Mouse (Mus musculus) embryonic facial prominence, embryonic 14.5 days (tissue): ENCODE measurements at regions not wholly inside any gene's neighbourhood (a gene's known extent, or its start where the extent isn't known, plus 50 kb on each side); places are given as distances from the start of the nearest gene placed in this dataset.

ENCODE experiments used
- ATAC-seq: fragments of 200-750 bp; cut with Nextera tagmentation; 2 replicates; pipeline ENCODE4 v1.8.0; 2017; ENCODE audit warnings: low read depth, moderate number of reproducible peaks, moderate TSS enrichment
- DNase-seq: peaks from one replicate; pipeline ENCODE4 v3.0.0-alpha.2; 2015; ENCODE audit warnings: low spot score
- H3K27ac ChIP-seq: fragments of 300-500 bp; sonication (generic); replicated peaks from 2 replicates; pipeline ENCODE4 v1.5.1; 2014; ENCODE audit warnings: low read depth, mild to moderate bottlenecking, low read length, moderate library complexity
- H3K27me3 ChIP-seq: fragments of 300-500 bp; sonication (generic); replicated peaks from 2 replicates; pipeline ENCODE4 v1.6.1; 2014; ENCODE audit warnings: low read length; ENCODE audit not compliant: control insufficient read depth, insufficient read depth
- H3K36me3 ChIP-seq: fragments of 300-500 bp; sonication (generic); 2 replicates; pipeline ENCODE4 v1.6.1; 2014; ENCODE audit warnings: low read length, mixed read lengths; ENCODE audit not compliant: control insufficient read depth, insufficient read depth
- H3K4me1 ChIP-seq: fragments of 300-500 bp; sonication (generic); 2 replicates; pipeline ENCODE4 v1.6.1; 2014; ENCODE audit warnings: antibody characterized with exemption, low read length; ENCODE audit not compliant: control insufficient read depth, insufficient read depth
- H3K4me2 ChIP-seq: fragments of 300-500 bp; sonication (generic); 2 replicates; pipeline ENCODE4 v1.6.1; 2014; ENCODE audit warnings: low read depth, mild to moderate bottlenecking, low read length, moderate library complexity, mixed read lengths
- H3K4me3 ChIP-seq: fragments of 300-500 bp; sonication (generic); 2 replicates; pipeline ENCODE4 v1.5.1; 2014; ENCODE audit warnings: low read depth, mild to moderate bottlenecking, low read length
- H3K9ac ChIP-seq: fragments of 300-500 bp; sonication (generic); 2 replicates; pipeline ENCODE4 v1.6.1; 2014; ENCODE audit warnings: low read depth, mild to moderate bottlenecking, low read length, moderate library complexity, mixed read lengths
- H3K9me3 ChIP-seq: fragments of 300-500 bp; sonication (generic); 2 replicates; pipeline ENCODE4 v1.6.1; 2016; ENCODE audit warnings: low read length; ENCODE audit not compliant: control insufficient read depth
- WGBS: fragments of 180-500 bp; shearing (Covaris S2); extraction: QIAGEN DNeasy Blood & Tissue Kit; methylation state at CpG from one replicate; pipeline ENCODE4 v1.1.7; 2014; 5-methylcytosine and 5-hydroxymethylcytosine counted together

DNA sequence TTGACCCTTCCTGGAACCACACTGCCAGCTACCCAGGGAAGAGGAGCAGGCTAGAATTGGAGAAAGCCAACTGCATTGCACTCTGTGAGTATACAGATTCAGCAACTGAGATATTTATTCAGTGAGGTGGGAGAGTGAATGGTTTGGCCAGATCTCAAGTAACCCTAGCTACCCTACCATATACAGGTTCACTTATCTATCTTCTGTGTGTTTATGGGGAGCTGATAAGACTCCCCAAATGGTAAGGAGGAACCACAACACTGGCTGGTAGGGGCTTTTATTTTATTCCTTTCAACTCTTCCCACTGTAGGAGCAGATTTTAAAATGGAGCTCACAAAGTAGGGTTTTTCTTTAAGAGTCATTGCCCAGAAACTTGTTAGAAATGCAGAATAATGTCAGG lies 62.9 kb downstream of the Arrdc3 start:
- Histone ChIP-seq H3K36me3 (no peaks in the 10 kb centered on the region), H3K9ac (no peak overlapping the region), H3K4me3 (no peak overlapping the region), H3K4me2 (no peak overlapping the region), H3K27me3 (no peaks in the 10 kb centered on the region), H3K9me3 (no peaks in the 10 kb centered on the region), H3K27ac (no peak overlapping the region), H3K4me1 (no peaks in the 10 kb centered on the region)
- DNase-seq (no peak), ATAC-seq (no peak)

DNA sequence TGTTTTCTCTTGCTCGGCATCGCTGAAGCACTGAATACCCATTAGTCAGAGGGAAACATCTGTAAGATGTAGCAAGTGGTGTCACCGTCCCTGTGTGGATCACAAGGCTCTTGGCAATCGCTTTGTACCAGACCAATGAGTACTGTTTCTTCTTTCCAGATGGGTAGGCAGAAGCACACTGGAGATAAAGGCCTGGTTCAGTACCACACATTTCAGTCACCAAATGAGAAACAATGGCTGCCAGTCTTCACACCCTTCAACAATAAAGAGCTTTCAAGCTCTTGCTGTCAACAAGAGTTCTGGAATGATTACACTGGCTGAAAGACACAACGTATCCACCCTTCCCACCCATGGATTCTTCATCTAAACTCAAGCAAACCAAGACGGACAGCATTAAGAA lies 64.5 kb downstream of the Arrdc3 start:
- H3K9ac ChIP-seq = no peak overlapping the region
- H3K27me3 ChIP-seq = no peaks in the 10 kb centered on the region
- no peaks in the 10 kb centered on the region for H3K9me3 ChIP-seq
- 74% methylated on average over 6 of the region's 6 CpGs for WGBS
- H3K36me3 ChIP-seq = no peaks in the 10 kb centered on the region
- H3K4me2 ChIP-seq = no peak overlapping the region
- no peak overlapping the region for H3K27ac ChIP-seq
- peaks cover 3% of the 10 kb centered on the region; the same call in 1 of the 2 replicates for H3K4me1 ChIP-seq
- no peak for DNase-seq
- no peak for ATAC-seq
- H3K4me3 ChIP-seq = no peak overlapping the region

GRCm38 (mm10) chr13:80949133-80949697 lies 66.0 kb downstream of the Arrdc3 start:
- no peak overlapping the region for H3K4me2 ChIP-seq
- DNase-seq = peak; percentile 71
- H3K9ac ChIP-seq = no peak overlapping the region
- H3K9me3 ChIP-seq = no peaks in the 10 kb centered on the region
- no peaks in the 10 kb centered on the region for H3K36me3 ChIP-seq
- no peaks in the 10 kb centered on the region for H3K27me3 ChIP-seq
- peak; percentile 55; the same call in 1 of the 2 replicates for ATAC-seq
- H3K4me1 ChIP-seq = peaks cover 3% of the 10 kb centered on the region; the same call in 1 of the 2 replicates
- H3K4me3 ChIP-seq = no peak overlapping the region
- WGBS = 44% methylated on average over 6 of the region's 6 CpGs
- H3K27ac ChIP-seq = no peak overlapping the region; the same call in 1 of the 2 replicates

GRCm38 (mm10) chr13:80950239-80950638 lies 67.1 kb downstream of the Arrdc3 start:
- no peak overlapping the region for H3K4me2 ChIP-seq
- H3K36me3 ChIP-seq = no peaks in the 10 kb centered on the region
- DNase-seq (no peak), ATAC-seq (no peak)
- no peaks in the 10 kb centered on the region for H3K9me3 ChIP-seq
- peaks cover 3% of the 10 kb centered on the region; the same call in 1 of the 2 replicates for H3K4me1 ChIP-seq
- WGBS = 79% methylated on average over 2 of the region's 2 CpGs
- H3K27ac ChIP-seq = no peak overlapping the region
- H3K27me3 ChIP-seq = no peaks in the 10 kb centered on the region
- H3K4me3 ChIP-seq = no peak overlapping the region
- no peak overlapping the region for H3K9ac ChIP-seq

- H3K9ac ChIP-seq = no peak overlapping the region
- no peaks in the 10 kb centered on the region for H3K36me3 ChIP-seq
- ATAC-seq = no peak
- H3K4me3 ChIP-seq = no peak overlapping the region
- WGBS = 76% methylated on average over 3 of the region's 3 CpGs
- H3K4me2 ChIP-seq = no peak overlapping the region
- peaks cover 3% of the 10 kb centered on the region; the same call in 1 of the 2 replicates for H3K4me1 ChIP-seq
- no peaks in the 10 kb centered on the region for H3K27me3 ChIP-seq
- DNase-seq = no peak
- H3K27ac ChIP-seq = no peak overlapping the region
- no peaks in the 10 kb centered on the region for H3K9me3 ChIP-seq
Observed at GRCm38 (mm10) chr13:80950803-80951202, 67.6 kb downstream of the Arrdc3 start.

DNA sequence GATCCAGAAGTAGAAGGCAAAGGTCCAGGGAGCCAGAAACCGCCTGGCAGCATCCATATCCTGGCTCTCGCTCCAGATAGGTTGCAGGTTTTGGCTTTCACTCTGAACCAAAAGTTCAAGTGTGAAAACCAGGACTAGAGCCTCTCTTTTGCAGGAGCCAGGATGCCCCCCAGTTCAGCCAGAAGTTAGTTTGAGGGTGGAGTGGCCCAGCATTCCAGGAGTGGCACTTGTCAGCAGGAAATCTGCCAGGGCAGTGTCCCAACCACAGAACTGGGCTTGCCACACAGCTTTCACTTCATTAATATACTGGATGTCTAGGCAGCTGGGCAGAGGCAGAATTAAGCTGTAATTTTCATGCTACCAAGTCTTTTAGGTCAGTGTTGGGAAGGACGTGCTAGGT lies 68.1 kb downstream of the Arrdc3 start:
- Histone ChIP-seq H3K4me2 (no peak overlapping the region), H3K27me3 (no peaks in the 10 kb centered on the region), H3K9me3 (no peaks in the 10 kb centered on the region), H3K4me1 (peaks cover 3% of the 10 kb centered on the region; the same call in 1 of the 2 replicates), H3K9ac (no peak overlapping the region), H3K27ac (no peak overlapping the region), H3K36me3 (no peaks in the 10 kb centered on the region), H3K4me3 (no peak overlapping the region)
- DNase-seq = no peak
- 80% methylated on average over 3 of the region's 3 CpGs for WGBS
- ATAC-seq = no peak

GRCm38 (mm10) chr13:80952851-80953250 lies 69.7 kb downstream of the Arrdc3 start:
- no peaks in the 10 kb centered on the region for H3K36me3 ChIP-seq
- no peak for DNase-seq
- peaks cover 3% of the 10 kb centered on the region; the same call in 1 of the 2 replicates for H3K4me1 ChIP-seq
- no peaks in the 10 kb centered on the region for H3K9me3 ChIP-seq
- H3K27me3 ChIP-seq = no peaks in the 10 kb centered on the region
- 81% methylated on average over 4 of the region's 4 CpGs for WGBS
- H3K27ac ChIP-seq = no peak overlapping the region
- no peak overlapping the region for H3K9ac ChIP-seq
- no peak overlapping the region for H3K4me2 ChIP-seq
- no peak overlapping the region for H3K4me3 ChIP-seq
- ATAC-seq = no peak

DNA sequence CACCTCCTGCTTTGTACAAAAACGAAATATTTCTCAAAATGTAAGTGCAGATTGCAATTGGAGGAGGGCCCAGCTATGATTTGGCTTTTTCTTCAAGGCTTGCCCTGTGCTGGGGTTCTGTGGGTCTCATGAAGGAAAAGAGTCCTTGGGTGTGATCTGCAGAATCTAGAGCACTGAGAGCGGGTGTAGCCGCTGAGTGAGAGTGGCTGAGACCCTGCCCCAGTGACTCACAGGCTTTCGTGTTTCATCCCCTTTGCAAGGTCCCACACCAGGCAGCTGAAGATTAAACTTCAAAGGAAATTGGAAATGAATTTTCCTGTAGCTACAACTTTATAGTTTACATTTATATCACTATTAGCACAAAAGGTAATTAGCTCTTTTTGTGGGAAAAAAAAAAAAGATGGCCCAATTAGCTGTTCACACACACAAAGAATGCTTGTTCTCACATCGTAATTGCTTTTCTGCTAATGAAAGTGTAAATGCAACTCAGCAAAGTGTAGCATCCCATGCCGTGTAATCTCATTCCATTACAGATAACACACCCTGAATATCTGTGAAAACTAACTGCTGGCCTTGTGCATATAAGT lies 71.0 kb downstream of the Arrdc3 start:
- H3K36me3 ChIP-seq = no peaks in the 10 kb centered on the region
- no peak overlapping the region for H3K9ac ChIP-seq
- no peaks in the 10 kb centered on the region for H3K9me3 ChIP-seq
- DNase-seq (no peak), ATAC-seq (no peak)
- no peak overlapping the region for H3K4me2 ChIP-seq
- peaks cover 3% of the 10 kb centered on the region; the same call in 1 of the 2 replicates for H3K4me1 ChIP-seq
- WGBS = 73% methylated on average over 6 of the region's 6 CpGs
- no peaks in the 10 kb centered on the region for H3K27me3 ChIP-seq
- no peak overlapping the region for H3K27ac ChIP-seq
- no peak overlapping the region for H3K4me3 ChIP-seq

GRCm38 (mm10) chr13:80956966-80957365 lies 73.8 kb downstream of the Arrdc3 start:
- H3K36me3 ChIP-seq = no peaks in the 10 kb centered on the region
- H3K27me3 ChIP-seq = no peaks in the 10 kb centered on the region
- H3K4me1 ChIP-seq = no peaks in the 10 kb centered on the region
- DNase-seq (no peak), ATAC-seq (no peak)
- H3K9me3 ChIP-seq = no peaks in the 10 kb centered on the region
- no peak overlapping the region for H3K4me2 ChIP-seq
- no peak overlapping the region for H3K4me3 ChIP-seq
- 51% methylated on average over 1 of the region's 1 CpGs for WGBS
- H3K27ac ChIP-seq = no peak overlapping the region
- H3K9ac ChIP-seq = no peak overlapping the region
